Mouse (Mus musculus): ENCODE measurements around the gene Hist1h2ad.
"Not testable (repeated sequence)": the region's sequence is repeated elsewhere in the genome, so short reads cannot be mapped to it uniquely, and the experiment has no call there.

Gene Hist1h2ad

DNA sequence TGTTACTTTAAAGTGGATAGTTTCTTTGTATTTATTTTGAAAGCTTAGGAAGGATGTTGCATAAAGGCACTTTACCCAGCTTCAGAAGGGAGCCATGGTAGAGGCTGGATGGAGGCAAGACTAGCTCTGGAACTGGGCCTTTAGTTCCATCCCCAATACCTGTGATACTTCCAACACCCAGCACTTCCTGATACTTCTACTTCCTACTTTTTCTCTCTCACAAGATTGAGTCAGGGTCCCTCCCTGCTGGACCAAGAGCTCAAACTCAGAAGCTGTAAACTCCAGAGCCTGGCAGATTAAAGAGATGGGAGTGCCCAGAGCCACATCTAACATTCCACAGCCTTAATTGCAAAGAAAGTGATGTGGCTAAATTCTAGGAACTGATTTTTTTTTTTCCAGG, 10.2 kb downstream of the Hist1h2ad start:
- DNase-seq (ENCODE audit: low read depth, low spot score): peak; percentile 75

DNA sequence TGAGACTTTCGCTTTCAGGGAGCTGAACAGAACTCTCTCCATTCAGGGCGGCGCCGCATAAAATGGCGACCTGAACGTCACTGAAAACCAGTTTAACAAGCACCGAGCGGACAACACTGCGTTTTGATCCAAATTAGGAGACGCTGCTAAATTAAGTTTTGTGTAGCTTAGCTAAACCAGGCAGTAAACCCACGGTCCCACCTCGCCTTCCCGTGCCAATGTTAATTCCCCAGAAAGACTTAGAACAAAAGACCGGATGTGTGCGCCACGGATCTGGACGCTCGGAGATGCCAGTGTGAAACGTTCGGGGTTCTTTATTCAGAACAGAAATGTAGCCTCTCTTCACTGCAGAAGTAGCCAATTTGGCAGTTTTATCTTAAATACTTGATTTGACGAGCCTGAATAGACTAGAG, 10.9 kb downstream of the Hist1h2ad start:
- DNase-seq (ENCODE audit: low read depth, low spot score): peak; percentile 81

DNA sequence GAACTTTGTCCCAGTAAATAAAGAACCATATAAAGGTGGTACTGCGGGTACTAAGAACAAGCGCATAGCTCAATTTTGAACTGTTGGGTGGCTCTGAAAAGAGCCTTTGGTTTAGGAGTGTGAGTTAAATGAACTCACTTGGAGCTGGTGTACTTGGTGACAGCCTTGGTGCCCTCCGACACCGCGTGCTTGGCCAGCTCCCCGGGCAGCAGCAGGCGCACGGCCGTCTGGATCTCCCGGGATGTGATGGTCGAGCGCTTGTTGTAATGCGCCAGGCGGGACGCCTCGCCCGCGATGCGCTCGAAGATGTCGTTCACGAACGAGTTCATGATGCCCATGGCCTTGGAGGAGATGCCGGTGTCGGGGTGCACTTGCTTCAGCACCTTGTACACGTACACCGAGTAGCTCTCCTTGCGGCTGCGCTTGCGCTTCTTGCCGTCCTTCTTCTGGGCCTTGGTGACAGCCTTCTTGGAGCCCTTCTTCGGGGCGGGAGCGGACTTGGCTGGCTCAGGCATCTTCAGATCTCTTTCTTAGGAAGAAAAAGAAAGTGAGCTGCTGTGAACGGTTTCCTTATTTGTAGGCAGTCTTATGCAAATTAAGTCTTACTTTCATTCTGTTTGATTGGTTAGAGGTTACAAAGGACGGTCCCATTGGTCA, 11.4 kb downstream of the Hist1h2ad start:
- DNase-seq (ENCODE audit: low read depth, low spot score): peak; percentile 94

DNA sequence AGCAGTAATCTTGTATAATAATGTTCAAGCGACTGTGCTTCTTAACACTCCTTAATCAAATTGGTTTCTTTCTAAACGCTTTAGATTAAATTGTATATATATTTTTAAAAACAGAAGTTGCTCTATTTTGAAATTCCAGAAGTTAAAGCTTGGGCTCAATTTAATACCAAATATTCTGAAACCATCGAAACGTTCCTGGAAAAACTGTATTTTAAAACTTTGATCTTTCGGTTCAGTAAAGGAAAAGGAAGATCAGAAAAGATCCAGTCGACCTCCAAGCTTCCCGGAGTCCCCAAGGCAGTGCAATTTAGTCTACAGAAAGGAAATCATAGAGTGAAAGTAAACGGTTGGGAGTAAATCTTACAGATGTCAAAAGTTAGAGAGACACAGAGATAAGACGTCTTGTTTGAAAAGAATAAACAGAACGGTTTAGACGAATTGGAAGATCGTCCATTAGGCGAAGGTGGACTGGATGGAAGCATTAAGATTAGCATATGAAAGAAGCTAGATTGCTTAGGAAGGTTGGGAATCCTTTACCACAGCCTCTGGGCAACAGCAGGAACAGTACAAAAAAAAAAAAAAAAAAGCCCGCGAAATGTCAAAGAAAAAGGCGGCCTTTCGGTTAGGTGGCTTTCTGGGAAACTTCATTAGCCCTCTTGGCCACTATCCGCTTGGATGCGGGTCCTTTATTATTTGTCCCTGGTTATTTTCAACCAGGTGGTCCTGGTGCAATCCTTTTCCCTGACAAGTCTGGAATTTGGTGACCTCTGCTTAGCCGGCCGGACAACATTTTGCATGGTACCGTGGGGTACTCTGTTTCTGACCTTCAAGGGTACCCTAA, 12.1 kb downstream of the Hist1h2ad start:
- peak; percentile 56 for DNase-seq (ENCODE audit: low read depth, low spot score)

DNA sequence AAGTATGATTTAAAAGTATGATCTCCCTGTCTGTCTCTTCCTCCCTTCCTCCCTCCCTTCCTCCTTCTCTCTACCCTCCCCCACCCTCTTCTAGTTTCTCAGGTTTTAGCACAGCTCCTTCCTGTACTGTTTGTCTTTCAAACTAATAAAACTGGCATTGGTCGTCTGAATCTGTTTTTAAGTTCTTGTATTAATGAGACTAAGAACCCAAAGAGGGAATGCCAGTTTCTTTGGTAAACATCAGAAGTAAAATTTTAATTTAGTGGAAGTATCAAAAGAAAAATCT, 12.7 kb downstream of the Hist1h2ad start:
- DNase-seq (ENCODE audit: low read depth, low spot score): peak; percentile 27

DNA sequence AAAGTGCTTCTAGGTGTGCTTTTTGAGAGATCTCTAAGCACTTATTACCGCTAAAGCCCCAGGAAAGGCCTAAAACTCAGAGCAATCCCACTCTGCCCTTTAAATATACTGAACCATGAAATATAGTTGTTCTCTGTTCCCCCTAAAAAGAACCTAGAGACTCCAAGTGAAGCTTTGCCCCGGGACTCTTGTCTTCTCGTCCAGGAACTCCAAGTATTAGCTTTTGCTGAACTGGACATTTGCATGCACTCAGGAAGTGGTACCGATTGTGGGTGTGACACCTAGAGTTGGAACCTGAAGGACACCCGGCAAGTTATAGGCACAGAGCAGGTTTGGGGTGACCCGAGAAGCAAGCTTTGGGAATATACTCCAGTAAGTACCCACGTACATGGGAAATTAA, 17.0 kb downstream of the Hist1h2ad start:
- DNase-seq (ENCODE audit: low read depth, low spot score): no peak

DNA sequence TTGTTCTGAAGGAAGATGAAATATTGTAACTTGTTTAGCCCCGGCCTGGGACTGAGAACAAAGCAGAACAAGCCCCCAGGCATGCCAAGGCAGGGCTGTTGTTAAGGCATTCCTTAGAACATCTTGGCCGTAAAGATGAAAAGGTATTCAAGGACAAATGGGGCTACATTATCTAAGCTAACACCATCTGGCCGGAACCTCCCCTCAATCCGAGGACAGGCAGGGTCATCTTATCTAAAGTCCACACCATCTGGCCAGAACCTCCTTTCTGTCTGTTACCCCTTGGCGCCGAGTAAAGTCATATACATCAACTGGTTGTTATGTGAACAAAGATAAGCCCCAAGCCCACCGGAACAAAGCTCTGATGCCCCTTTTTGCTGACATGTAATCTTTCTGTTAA, 17.7 kb downstream of the Hist1h2ad start:
- DNase-seq (ENCODE audit: low read depth, low spot score): not testable (repeated sequence)

DNA sequence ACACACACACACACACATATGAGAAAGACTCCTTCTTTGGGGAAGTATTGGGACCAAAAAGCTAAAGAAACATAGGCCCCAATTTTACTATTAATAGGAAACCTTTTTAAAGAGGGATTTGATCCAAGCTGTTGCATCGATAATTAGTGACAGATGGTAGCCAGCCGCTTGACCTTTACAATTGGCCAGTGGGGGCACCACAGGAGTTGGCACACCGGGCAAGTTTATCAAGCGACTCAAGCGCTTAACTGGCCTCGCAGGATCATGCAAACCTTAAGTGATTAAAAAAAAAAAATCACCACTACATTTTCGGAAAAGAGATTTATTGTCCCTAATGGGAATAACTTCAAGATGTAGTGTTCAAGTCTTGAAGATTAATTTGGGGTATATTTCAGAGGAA, 18.4 kb downstream of the Hist1h2ad start:
- no peak for DNase-seq (ENCODE audit: low read depth, low spot score)

DNA sequence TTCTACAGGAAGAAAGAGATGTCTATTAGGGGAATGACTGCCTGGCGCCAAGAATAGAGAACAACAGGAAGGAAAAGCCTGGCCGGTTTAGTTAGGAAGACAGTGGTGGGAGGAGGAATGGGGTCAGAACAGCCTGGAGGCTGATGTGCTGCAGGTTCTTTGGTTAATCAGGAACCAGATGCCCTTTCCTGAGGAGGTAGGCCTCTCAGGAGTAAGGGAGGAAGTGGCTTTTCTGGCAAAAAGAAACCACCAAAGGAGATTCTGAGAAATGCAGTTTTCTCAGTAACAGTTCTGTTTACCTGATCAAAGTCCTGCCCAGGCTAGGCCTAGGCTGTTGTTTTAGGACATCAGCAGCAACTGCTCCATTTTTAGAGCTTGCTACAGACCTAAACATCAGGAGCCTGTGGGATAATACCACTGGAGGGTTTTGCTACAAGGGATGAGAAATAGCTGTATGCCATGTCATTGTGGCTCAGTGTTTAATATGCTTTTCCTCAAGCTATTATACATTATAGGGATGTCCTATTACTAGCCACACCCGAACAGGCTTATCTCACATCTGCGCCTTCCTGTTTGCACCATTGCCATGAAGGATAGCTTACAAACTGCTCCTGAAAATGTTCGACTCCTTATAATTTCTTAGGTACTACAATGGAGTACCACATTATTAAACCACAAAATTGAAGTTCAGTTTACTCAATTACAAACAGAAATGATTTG, 19.0 kb downstream of the Hist1h2ad start:
- DNase-seq (ENCODE audit: low read depth, low spot score): no peak

DNA sequence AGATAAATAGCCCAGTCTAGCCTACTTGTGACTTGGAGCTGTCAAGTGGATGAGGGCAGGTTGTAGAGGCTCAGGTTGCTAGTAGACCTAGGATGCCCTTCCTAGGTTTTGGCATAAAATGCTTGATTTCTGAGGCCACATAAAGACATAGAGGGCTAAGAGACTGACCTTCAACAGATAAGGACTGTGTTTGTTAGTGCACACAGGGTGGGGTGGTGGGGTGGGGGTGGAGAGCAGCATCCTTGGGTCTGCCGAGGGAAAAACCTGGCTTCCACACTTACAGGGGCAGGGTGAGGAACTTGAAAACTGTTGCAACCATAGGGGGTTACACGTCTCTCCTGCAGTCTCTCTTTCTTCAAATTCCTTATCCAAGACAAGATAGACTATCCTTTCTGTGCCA, 21.0 kb downstream of the Hist1h2ad start:
- no peak for DNase-seq (ENCODE audit: low read depth, low spot score)

DNA sequence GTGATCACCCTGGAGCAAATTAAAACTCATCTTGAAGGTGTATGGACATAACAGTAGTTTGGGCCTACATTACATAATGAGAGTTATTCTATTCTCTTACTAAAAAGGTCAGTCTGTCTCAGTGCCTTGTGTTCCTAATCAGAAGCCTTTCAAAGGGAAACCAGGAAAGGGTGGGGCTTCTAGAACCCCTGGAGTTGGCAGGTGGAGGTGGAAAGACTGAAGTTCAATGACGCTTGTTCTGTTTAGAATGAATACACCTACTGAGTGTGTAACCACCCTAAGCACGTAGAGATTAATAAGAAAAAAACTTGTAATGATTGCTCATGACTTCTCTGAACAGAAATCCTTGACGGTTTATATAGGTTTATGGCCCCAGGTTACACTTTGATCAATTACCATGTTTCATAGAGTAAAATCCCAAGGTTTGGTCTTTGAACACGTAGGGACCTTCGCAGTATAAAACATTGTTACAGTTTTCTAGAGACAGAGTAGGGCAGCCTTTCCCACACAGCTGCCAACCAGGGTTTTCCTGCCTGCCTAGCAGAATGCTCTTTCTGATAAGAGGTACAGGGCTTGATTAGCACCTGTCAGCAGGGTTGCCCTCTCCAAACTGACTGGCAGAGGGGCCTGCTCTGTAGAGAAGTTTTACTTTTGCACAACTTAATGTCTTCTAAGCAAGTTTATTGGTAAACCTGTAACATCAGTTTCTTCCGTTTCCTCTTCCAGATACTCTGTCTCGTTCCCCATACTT, 21.6 kb downstream of the Hist1h2ad start:
- DNase-seq (ENCODE audit: low read depth, low spot score): no peak

DNA sequence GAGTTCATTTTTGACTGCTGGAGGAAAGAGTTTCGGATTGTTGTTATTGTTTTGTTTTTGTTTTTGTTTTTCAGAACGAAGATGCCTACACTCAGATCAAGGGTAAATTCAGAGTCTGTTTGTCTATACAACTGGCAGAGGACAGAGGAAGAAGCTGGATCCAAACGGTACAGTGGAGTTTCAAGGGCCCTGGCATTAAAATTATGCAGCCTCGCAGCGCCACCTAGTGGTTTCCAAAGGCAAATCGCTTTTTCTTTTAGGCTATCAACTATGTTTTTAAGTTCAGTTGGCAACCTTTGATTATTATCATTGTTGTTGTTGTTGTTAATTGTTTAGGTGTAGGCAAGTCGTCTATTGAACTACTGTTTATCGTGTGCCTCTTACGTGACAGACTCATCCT, 23.8 kb downstream of the Hist1h2ad start:
- DNase-seq (ENCODE audit: low read depth, low spot score): peak; percentile 88

DNA sequence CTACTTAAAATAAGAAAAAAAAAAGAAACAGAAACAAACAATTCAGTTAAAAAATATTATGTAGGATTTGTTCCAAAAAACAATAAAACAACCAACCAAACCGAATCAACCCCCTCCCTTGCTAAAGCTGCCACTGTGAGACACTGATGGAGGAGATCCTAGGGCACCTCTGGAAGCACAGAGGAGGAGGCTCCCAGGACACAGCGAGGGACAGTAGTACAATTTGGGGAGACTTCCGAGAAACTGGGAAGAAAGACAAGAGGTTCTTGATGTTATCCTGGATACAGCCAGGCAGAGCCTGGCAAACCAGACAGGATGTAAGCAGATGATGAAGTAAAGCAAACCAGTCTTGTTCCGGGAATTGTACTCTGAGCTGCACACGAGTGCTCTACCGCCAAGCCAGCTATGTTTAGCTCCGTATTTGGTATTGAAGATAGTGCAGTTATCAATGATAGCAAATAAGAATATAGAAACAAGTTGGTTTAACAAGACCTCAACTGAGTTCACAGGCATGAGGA, 29.1 kb downstream of the Hist1h2ad start:
- DNase-seq (ENCODE audit: low read depth, low spot score): no peak

DNA sequence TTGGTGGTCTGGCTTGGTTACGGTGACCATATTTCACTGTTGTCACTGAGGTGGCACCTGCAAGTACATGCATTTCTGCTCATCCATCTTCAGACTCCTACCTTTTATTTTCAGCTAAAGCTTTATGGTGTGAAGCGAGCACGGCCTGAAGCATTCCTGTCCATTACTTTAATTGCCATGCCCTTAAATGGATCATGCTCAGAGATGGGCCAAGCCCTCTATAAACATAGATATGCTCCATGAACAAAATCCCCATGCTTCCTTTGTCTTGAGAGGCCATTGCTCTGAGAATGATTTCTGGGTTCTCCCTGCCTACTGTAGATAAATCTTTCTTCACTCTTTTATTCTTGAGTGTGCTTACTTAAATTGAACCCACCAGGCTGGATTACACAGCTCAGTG, 30.3 kb downstream of the Hist1h2ad start:
- DNase-seq (ENCODE audit: low read depth, low spot score): no peak

DNA sequence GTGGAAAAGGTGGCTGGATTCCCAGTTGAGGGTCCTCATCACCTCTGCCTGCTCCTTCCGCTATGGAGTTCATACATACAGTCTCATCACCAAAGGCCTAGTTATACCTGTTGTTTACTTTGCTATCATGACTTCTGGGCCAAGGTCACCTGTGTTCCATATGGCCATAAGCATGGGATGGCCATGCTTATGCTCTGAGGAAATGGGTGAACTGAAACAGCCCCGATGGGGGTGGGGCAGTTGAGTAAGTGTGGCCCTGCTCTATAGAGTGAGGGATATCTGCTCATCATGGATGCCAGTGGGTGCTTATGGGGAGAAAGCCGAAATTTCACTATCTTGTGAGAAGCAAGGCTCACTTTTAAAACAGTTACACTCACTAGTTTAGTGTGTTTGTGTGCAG, 30.9 kb downstream of the Hist1h2ad start:
- no peak for DNase-seq (ENCODE audit: low read depth, low spot score)

DNA sequence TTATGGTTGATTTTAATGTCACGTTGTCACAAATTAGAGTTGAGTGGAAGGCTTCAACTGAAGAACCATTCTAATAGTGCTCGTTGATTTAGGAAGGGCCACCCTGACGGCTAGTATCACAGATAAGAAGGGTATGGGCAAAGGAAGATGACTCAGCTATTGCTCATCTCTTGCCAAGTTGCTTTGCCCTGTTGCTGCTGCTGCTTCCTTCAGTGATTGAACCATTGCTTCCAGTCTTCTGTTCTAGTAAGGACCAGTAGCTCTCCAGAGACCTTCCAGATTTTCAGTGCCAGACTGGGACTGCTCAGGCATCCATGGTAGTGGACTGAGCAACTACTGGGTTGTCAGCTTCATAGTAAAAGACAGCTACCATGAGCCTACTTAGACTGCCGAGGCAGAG, 35.0 kb downstream of the Hist1h2ad start:
- DNase-seq (ENCODE audit: low read depth, low spot score): peak; percentile 29

DNA sequence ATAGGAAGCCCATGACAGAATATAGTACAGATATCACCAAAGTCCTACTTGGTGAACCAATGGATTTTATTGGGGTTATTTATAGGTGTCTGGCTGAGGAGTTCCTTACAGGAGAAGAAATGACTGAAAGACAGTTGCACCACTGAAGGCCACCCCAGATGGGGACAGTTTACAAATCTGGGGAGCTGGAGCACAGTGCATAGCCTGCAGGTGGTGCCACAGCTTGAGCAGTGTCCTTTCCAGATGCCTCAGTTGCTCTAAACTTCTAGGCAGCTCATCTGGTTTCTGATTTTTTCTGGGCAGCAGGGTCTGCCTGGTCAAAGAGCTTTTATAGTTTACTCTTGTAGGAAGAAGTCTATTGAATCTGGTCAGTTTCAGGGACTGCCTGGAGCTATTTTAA, 35.7 kb downstream of the Hist1h2ad start:
- DNase-seq (ENCODE audit: low read depth, low spot score): no peak

DNA sequence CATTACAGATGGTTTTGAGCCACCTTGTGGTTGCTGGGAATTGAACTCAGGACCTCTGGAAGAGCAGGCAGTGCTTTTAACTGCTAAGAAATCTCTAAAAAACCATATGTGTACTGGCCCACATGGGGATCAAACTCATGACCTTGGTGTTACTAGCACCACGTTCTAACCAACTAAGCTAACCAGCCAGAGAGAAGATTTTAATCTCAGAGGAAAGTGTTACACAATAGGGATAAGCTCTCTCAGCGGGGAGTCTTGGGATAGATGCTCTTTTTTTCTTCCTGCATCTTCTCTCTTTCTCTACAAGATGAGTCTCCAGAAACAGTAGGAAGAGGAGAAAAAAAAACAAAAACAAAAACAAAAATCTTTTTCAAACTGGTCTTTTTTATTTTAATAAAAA, 36.2 kb downstream of the Hist1h2ad start:
- no peak for DNase-seq (ENCODE audit: low read depth, low spot score)

DNA sequence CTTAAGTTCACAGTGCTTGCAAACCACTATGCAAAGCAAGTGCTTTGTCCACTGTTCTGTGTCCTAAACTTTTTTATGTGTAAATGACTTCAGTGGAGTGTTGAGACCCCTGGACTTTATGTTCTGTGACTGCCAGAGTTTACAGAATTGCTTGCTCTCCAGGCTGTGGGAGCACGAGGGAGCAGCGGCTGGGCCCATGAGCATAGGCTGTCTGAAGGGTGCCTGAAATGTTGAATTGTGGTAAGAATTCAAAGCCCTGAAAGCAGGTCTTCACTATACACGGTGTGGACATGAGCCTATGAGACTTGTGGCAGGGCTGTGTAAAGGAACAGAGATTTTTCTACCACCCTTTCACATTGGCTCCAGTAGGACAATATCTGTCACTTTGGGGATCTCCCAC, 37.5 kb downstream of the Hist1h2ad start:
- no peak for DNase-seq (ENCODE audit: low read depth, low spot score)

DNA sequence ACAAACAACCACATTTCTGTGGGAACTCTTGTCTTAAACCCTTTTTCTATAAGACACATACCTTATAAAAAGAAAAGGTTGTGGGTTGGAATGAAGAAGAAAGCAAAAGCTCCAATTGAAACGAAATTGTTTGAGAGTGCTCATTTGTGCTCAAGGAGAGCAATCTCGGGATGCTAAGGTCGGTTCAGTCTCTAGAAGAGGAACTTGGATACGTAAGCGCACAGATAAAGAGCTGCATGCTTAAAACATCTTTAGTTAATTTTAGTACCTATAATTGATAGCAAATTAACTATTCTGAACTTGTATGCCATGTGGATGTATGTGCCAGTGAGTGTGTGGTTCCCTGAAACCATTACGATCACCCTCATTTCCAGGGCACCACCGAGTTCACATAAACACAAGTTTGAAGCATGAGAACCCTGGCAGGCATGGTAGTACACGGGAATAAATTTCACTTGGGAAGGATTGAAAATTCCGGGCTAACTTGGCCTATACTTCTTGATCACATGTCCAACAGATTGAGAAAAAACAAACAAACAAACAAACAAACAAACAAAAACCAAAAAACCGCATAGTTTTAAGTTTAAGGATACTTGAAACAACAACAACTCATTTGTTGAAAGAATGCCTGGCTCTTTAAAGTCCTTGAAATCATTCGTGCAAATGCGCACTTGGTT, 46.0 kb downstream of the Hist1h2ad start:
- DNase-seq (ENCODE audit: low read depth, low spot score): peak; percentile 13
